Mouse (Mus musculus) forebrain, embryonic 10.5 days (tissue): ENCODE measurements around the gene Dcaf5. TPM values are rescaled to one million over a fixed set of nuclear protein-coding genes. Genes with fewer than 3 reads are reported as not detected.
A peak's percentile ranks its signal among the peaks of the same experiment; 100 is the strongest.

Source experiments
- DNase-seq: peaks from one replicate; pipeline ENCODE4 v3.0.0-alpha.2; 2017; ENCODE audit warnings: low spot score; ENCODE audit errors: extremely low spot score
- H3K27ac ChIP-seq: fragments of 300-500 bp; sonication (generic); 2 replicates; pipeline ENCODE4 v1.5.1; 2016; ENCODE audit warnings: mild to moderate bottlenecking
- H3K27me3 ChIP-seq: fragments of 300-500 bp; sonication (generic); 2 replicates; pipeline ENCODE4 v1.6.1; 2016; ENCODE audit warnings: mild to moderate bottlenecking; ENCODE audit not compliant: poor library complexity, severe bottlenecking
- H3K36me3 ChIP-seq: fragments of 300-500 bp; sonication (generic); replicated peaks from 2 replicates; pipeline ENCODE4 v1.6.1; 2016; ENCODE audit warnings: mild to moderate bottlenecking, moderate library complexity
- H3K4me1 ChIP-seq: fragments of 300-500 bp; sonication (generic); 2 replicates; pipeline ENCODE4 v1.6.1; 2016
- H3K4me3 ChIP-seq: fragments of 300-500 bp; sonication (generic); 2 replicates; pipeline ENCODE4 v1.5.1; 2016; ENCODE audit warnings: mild to moderate bottlenecking, moderate library complexity
- H3K9me3 ChIP-seq: fragments of 300-500 bp; sonication (generic); 2 replicates; pipeline ENCODE4 v1.6.1; 2016; ENCODE audit warnings: mild to moderate bottlenecking, moderate library complexity
- WGBS: fragments of 180-500 bp; shearing (Covaris S2); methylation state at CpG from one replicate; pipeline ENCODE4 v1.1.7; 2016; 5-methylcytosine and 5-hydroxymethylcytosine counted together
- polyA plus RNA-seq: library from polyadenylated mRNA; unstranded; fragments of >200 nt; fragmentation: Nextera tagmentation; extraction: Ambion mirVana; gene quantifications from 2 replicates; pipeline ENCODE4 v1.2.1, GENCODE M21; 2016

Gene Dcaf5
- polyA plus RNA-seq, 1 experiment from 2014 or later, result 11.9 TPM

- peaks cover 30% of the 10 kb centered on the region for H3K4me1 ChIP-seq
- H3K27me3 ChIP-seq, result no peaks in the 10 kb centered on the region
- H3K36me3 ChIP-seq, result no peaks in the 10 kb centered on the region
- 84% methylated on average over 9 of the region's 9 CpGs for WGBS
- H3K9me3 ChIP-seq, result no peaks in the 10 kb centered on the region
- no peak for DNase-seq
- H3K27ac ChIP-seq, result peak overlapping the region; percentile 30; the same call in 1 of the 2 replicates
- no peak overlapping the region for H3K4me3 ChIP-seq
Measured at GRCm38 (mm10) chr12:80324051-80324784, 112.2 kb downstream of the Dcaf5 start.

- H3K9me3 ChIP-seq, result no peaks in the 10 kb centered on the region
- H3K36me3 ChIP-seq, result no peaks in the 10 kb centered on the region
- peaks cover 25% of the 10 kb centered on the region for H3K4me1 ChIP-seq
- 74% methylated on average over 8 of the region's 8 CpGs for WGBS
- H3K27me3 ChIP-seq, result no peaks in the 10 kb centered on the region
- no peak overlapping the region for H3K4me3 ChIP-seq
- no peak for DNase-seq
- no peak overlapping the region; the same call in 1 of the 2 replicates for H3K27ac ChIP-seq
Measured at GRCm38 (mm10) chr12:80323371-80324050, 112.9 kb downstream of the Dcaf5 start.

- Histone ChIP-seq H3K27me3 (no peaks in the 10 kb centered on the region), H3K9me3 (no peaks in the 10 kb centered on the region), H3K27ac (no peak overlapping the region), H3K4me3 (no peak overlapping the region), H3K36me3 (no peaks in the 10 kb centered on the region), H3K4me1 (peaks cover 25% of the 10 kb centered on the region)
- no peak for DNase-seq
- 84% methylated on average over 6 of the region's 6 CpGs for WGBS
Measured at GRCm38 (mm10) chr12:80322494-80322893, 113.9 kb downstream of the Dcaf5 start.

DNA sequence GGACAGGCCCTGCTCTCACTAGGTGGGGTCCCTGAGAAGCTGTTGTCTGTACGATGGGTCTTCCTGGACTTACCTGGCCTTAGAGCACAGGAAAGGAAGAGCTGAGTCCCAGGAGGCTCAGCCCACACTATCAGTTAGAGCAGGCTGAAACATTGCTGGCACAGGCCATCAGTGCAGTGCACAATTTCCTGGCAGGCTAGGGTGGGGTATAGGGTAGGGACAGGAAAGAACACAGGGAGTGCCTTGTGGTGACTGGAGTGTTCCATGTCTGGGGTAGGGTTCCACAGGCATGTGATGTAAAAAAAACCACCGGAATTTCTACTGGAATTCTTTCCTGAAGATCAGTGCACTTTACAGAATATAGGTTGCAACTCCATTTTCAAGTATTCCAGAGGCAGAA lies 117.3 kb downstream of the Dcaf5 start:
- H3K9me3 ChIP-seq, result no peaks in the 10 kb centered on the region
- no peaks in the 10 kb centered on the region for H3K27me3 ChIP-seq

DNA sequence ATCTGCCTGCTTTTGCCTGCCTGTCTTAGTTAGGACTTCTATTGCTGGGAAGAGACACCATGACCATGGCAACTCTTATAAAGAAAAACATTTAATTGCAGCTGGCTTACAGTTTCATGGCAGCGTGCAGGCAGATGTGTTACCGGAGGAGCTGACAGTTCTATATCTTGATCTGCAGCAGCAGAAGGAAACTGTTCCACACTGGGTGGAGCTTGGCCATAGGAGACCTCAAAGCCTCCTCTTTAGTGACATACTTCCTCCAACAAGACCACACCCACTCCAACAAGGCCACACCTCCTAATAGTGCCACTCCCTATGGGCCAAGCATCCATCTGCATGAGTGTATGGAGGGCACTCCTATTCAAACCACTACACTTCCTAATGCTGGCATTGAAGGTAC lies 121.1 kb downstream of the Dcaf5 start:
- Histone ChIP-seq H3K27me3 (no peaks in the 10 kb centered on the region), H3K4me1 (peaks cover 6% of the 10 kb centered on the region), H3K9me3 (no peaks in the 10 kb centered on the region), H3K4me3 (no peak overlapping the region), H3K27ac (no peak overlapping the region), H3K36me3 (no peaks in the 10 kb centered on the region)
- no peak for DNase-seq
- WGBS, result 97% methylated on average over 2 of the region's 2 CpGs

More for the DNA sequence above, 117.3 kb downstream of the Dcaf5 start:
- Histone ChIP-seq H3K27ac (no peak overlapping the region), H3K36me3 (no peaks in the 10 kb centered on the region), H3K4me3 (no peak overlapping the region), H3K4me1 (peaks cover 5% of the 10 kb centered on the region; the same call in 1 of the 2 replicates)
- 83% methylated on average over 2 of the region's 2 CpGs for WGBS
- DNase-seq, result no peak

GRCm38 (mm10) chr12:80311959-80312669 lies 124.3 kb downstream of the Dcaf5 start:
- H3K27ac ChIP-seq, result no peak overlapping the region
- H3K4me1 ChIP-seq, result peaks cover 6% of the 10 kb centered on the region
- no peaks in the 10 kb centered on the region for H3K27me3 ChIP-seq
- no peaks in the 10 kb centered on the region for H3K9me3 ChIP-seq
- H3K36me3 ChIP-seq, result no peaks in the 10 kb centered on the region
- no peak overlapping the region for H3K4me3 ChIP-seq
- DNase-seq, result no peak
- WGBS, result 60% methylated on average over 3 of the region's 3 CpGs

- H3K4me1 ChIP-seq, result peaks cover 6% of the 10 kb centered on the region
- DNase-seq, result no peak
- no peaks in the 10 kb centered on the region for H3K27me3 ChIP-seq
- no peaks in the 10 kb centered on the region for H3K36me3 ChIP-seq
- no peaks in the 10 kb centered on the region; the same call in 1 of the 2 replicates for H3K9me3 ChIP-seq
- no peak overlapping the region for H3K4me3 ChIP-seq
- WGBS, result 85% methylated on average over 3 of the region's 3 CpGs
- no peak overlapping the region for H3K27ac ChIP-seq
Measured at GRCm38 (mm10) chr12:80307556-80307955, 128.8 kb downstream of the Dcaf5 start.

- Histone ChIP-seq H3K27ac (no peak overlapping the region), H3K27me3 (no peaks in the 10 kb centered on the region), H3K4me3 (no peak overlapping the region), H3K4me1 (no peaks in the 10 kb centered on the region), H3K9me3 (no peaks in the 10 kb centered on the region; the same call in 1 of the 2 replicates), H3K36me3 (no peaks in the 10 kb centered on the region)
- 87% methylated on average over 3 of the region's 3 CpGs for WGBS
- no peak for DNase-seq
Measured at GRCm38 (mm10) chr12:80304518-80304917, 131.9 kb downstream of the Dcaf5 start.

- Histone ChIP-seq H3K27ac (no peak overlapping the region), H3K4me3 (no peak overlapping the region), H3K4me1 (no peaks in the 10 kb centered on the region), H3K9me3 (no peaks in the 10 kb centered on the region; the same call in 1 of the 2 replicates), H3K36me3 (no peaks in the 10 kb centered on the region), H3K27me3 (no peaks in the 10 kb centered on the region)
- no peak for DNase-seq
- 80% methylated on average over 9 of the region's 9 CpGs for WGBS
Measured at GRCm38 (mm10) chr12:80300833-80301456, 135.5 kb downstream of the Dcaf5 start.

DNA sequence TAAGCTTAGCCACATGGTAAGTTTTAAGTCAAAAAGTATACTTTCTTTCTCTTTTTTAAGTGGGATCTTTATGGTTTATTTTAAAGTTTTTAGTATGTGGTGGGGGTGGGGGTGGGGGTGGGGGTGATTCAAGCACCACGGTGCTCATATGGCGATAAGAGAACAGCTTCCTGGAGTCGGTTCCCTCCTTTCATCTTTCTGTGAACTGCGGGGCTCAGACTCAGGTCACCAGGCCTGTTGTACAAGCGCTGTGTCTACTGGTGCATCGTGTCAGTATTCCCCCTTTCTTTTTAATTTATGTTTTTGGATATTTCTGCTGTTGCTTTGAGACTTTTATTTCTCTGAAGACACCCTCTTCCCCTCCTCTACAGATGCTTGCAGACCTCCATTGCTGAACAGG lies 137.7 kb downstream of the Dcaf5 start:
- no peaks in the 10 kb centered on the region for H3K27me3 ChIP-seq
- WGBS, result 91% methylated on average over 6 of the region's 6 CpGs
- no peak overlapping the region for H3K27ac ChIP-seq
- 0 out of 2 replicates have a peak, but pooled peaks cover 5% of the 10 kb centered on the region for H3K4me1 ChIP-seq
- no peak overlapping the region for H3K4me3 ChIP-seq
- H3K9me3 ChIP-seq, result no peaks in the 10 kb centered on the region
- no peaks in the 10 kb centered on the region for H3K36me3 ChIP-seq
- DNase-seq, result no peak

DNA sequence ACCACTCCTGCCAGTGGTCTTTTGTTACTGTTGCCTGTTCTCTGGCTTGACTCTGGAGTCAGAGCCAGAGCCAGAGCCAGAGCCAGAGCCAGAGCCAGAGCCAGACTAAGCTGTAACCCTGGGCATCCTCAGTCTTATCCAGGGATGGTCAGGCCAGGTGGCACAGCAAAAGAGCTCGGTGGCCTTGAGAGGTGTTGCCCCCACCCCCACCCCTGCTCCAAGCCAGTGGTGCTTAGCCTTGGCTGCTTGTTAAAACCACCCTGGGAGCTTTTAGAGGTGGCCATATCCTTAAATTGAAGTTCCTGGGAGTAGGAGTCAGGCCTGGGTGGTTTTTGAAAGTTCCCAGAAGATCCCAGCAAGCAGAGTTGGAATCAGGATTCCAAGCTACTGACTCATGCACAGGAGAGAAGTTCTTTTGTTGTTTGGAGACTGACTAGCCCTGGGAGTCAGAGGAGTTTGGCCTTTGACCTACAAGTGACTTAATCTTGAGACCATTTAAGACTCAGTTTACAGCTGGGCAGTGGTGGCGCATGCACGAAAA lies 144.4 kb downstream of the Dcaf5 start:
- H3K27me3 ChIP-seq, result no peaks in the 10 kb centered on the region
- no peaks in the 10 kb centered on the region for H3K9me3 ChIP-seq
- DNase-seq, result no peak
- H3K36me3 ChIP-seq, result no peaks in the 10 kb centered on the region
- H3K4me3 ChIP-seq, result no peak overlapping the region
- H3K27ac ChIP-seq, result peak overlapping the region; percentile 20
- 60% methylated on average over 3 of the region's 3 CpGs for WGBS
- H3K4me1 ChIP-seq, result peaks cover 21% of the 10 kb centered on the region

- Histone ChIP-seq H3K9me3 (no peaks in the 10 kb centered on the region), H3K27me3 (no peaks in the 10 kb centered on the region), H3K36me3 (no peaks in the 10 kb centered on the region), H3K4me1 (peaks cover 21% of the 10 kb centered on the region), H3K4me3 (no peak overlapping the region), H3K27ac (no peak overlapping the region)
- no peak for DNase-seq
- 92% methylated on average over 8 of the region's 8 CpGs for WGBS
Measured at GRCm38 (mm10) chr12:80290964-80291363, 145.4 kb downstream of the Dcaf5 start.
